Mouse (Mus musculus): ENCODE measurements around the gene Zbtb3.

DNA sequence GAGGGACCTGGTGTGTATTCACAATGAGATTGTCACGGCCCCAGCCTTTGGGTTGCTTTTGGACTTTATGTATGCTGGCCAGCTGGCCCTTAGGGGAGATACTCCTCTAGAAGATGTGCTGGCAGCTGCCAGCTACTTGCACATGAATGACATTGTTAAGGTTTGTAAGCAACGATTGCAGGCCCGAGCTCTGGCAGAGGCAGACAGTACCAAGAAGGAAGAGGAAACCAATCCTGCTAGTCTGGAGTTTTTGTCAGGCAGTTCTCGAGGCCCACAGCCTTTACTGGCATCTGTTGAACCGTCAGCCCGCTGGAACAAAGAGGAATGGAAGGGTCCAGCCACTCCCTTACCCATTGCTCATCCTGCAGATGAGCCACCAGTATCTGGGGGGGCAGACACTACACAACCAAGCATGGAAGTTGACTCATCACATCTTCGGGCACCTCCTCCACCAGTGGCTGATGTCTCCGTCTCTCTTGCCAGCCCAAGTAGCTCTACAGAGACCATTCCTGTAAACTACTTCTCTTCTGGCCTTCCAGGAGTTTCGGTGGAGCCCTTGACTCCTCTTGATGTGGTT, 937 bp downstream of the Zbtb3 start:
- TF ChIP-seq CTCF (IDR thresholded peaks at IDR 0.05; ENCODE audit: control insufficient read depth, insufficient read depth, low read length): no peak
- TF ChIP-seq POLR2A (IDR thresholded peaks at IDR 0.05; ENCODE audit: borderline replicate concordance, control insufficient read depth, low read depth, low read length): no peak

Measured in bone marrow, adult 2 months (tissue).